Mouse (Mus musculus): Measurements from ENCODE around the gene Wdtc1. TPM values are rescaled to one million over a fixed set of nuclear protein-coding genes. Genes with fewer than 3 reads are reported as not detected.

The Wdtc1 gene
- polyA plus RNA-seq, 1 experiment from 2014 or later, result 17.4 TPM

DNA sequence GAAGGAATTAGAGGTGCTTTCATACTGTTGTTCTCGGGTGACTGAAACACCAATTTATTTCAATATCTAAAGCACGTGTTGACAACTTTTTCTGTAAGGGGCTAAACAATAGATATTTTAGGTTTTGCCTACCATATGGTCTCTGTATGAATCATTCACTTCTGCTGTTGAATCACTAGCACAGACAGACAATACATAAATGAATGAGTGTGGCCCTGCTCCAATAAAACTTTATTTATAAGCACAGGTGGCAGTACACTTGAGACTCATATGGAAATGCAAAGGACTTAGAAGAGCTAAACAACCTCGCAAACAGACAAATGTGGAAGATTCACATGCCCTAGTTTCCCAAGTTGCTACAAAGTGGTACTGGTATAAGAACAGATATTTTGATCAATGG is 33.6 kb downstream of the Wdtc1 start:
- no peak overlapping the region for H3K4me2 ChIP-seq (ENCODE audit: low read depth, severe bottlenecking)
- H3K9me3 ChIP-seq (ENCODE audit: control insufficient read depth, low read length), result no peaks in the 10 kb centered on the region
- WGBS, result 88% methylated on average over 3 of the region's 3 CpGs
- H3K4me3 ChIP-seq (ENCODE audit: low read depth, low read length), result no peak overlapping the region
- ATAC-seq (ENCODE audit: insufficient number of reproducible peaks, low FRiP score, low TSS enrichment, low read depth) (no peak), DNase-seq (ENCODE audit: low spot score) (no peak)
- no peaks in the 10 kb centered on the region for H3K36me3 ChIP-seq (ENCODE audit: control insufficient read depth, insufficient read depth, low read length)
- no peaks in the 10 kb centered on the region for H3K27me3 ChIP-seq (ENCODE audit: control insufficient read depth, insufficient read depth, low read length)
- H3K9ac ChIP-seq (ENCODE audit: low read length), result no peak overlapping the region
- no peak overlapping the region for H3K27ac ChIP-seq (replicated peaks; ENCODE audit: low read depth, low read length)
- H3K4me1 ChIP-seq (ENCODE audit: control insufficient read depth, insufficient read depth, low read length), result no peaks in the 10 kb centered on the region

DNA sequence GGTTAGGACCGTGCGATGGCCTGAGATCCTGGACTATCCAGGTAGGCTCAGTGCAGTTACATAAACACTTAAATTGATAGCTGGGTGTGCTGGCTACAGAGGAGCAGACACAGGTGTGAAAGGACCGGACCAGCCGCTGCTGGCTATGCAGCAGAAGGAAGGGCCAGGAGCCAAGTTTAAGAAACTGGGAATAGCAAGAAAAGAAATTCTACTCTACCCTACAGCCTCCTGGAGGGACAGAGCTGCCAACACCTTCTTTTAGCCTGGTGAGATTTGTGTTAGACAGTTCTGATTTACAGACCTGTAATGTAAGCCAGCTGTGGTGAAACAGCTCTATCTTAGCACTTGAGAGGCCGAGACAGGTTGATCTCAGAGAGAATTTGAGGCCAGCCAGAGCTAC is 37.3 kb downstream of the Wdtc1 start:
- H3K4me3 ChIP-seq (ENCODE audit: low read depth, low read length), result no peak overlapping the region
- no peak for DNase-seq (ENCODE audit: low spot score)
- no peaks in the 10 kb centered on the region for H3K36me3 ChIP-seq (ENCODE audit: control insufficient read depth, insufficient read depth, low read length)

DNA sequence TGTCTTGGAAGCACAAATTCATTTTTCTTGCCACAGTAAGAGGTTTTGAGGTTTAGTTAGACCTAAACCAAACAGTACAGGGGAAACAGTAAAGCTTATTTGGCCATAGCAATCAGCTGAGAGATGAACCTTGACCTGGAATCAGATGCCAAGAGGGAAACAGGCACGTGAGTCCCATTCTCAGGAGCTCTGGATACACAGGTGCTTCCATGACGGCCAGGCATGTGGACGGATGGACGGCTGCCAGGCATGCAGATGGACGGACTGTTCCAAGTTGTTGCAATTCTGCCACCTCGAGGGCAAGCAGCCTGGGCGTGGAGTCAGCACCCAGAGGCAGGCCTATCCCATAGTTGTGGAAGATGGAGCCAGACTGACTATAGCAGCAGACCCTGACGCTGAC is 38.4 kb downstream of the Wdtc1 start:
- no peak overlapping the region for H3K4me2 ChIP-seq (ENCODE audit: low read depth, severe bottlenecking)
- 76% methylated on average over 8 of the region's 8 CpGs for WGBS
- H3K36me3 ChIP-seq (ENCODE audit: control insufficient read depth, insufficient read depth, low read length), result no peaks in the 10 kb centered on the region
- no peak overlapping the region for H3K27ac ChIP-seq (replicated peaks; ENCODE audit: low read depth, low read length)
- H3K4me1 ChIP-seq (ENCODE audit: control insufficient read depth, insufficient read depth, low read length), result no peaks in the 10 kb centered on the region
- H3K9me3 ChIP-seq (ENCODE audit: control insufficient read depth, low read length), result no peaks in the 10 kb centered on the region
- H3K9ac ChIP-seq (ENCODE audit: low read length), result no peak overlapping the region
- ATAC-seq (ENCODE audit: insufficient number of reproducible peaks, low FRiP score, low TSS enrichment, low read depth), result no peak
- DNase-seq (ENCODE audit: low spot score), result no peak
- no peaks in the 10 kb centered on the region for H3K27me3 ChIP-seq (ENCODE audit: control insufficient read depth, insufficient read depth, low read length)
- H3K4me3 ChIP-seq (ENCODE audit: low read depth, low read length), result no peak overlapping the region

More for the DNA sequence above, 37.3 kb downstream of the Wdtc1 start:
- Histone ChIP-seq H3K9me3 (ENCODE audit: control insufficient read depth, low read length) (no peaks in the 10 kb centered on the region), H3K27me3 (ENCODE audit: control insufficient read depth, insufficient read depth, low read length) (no peaks in the 10 kb centered on the region), H3K4me1 (ENCODE audit: control insufficient read depth, insufficient read depth, low read length) (no peaks in the 10 kb centered on the region), H3K27ac (replicated peaks; ENCODE audit: low read depth, low read length) (no peak overlapping the region), H3K9ac (ENCODE audit: low read length) (no peak overlapping the region), H3K4me2 (ENCODE audit: low read depth, severe bottlenecking) (no peak overlapping the region)
- WGBS, result 63% methylated on average over 5 of the region's 5 CpGs
- ATAC-seq (ENCODE audit: insufficient number of reproducible peaks, low FRiP score, low TSS enrichment, low read depth), result no peak

DNA sequence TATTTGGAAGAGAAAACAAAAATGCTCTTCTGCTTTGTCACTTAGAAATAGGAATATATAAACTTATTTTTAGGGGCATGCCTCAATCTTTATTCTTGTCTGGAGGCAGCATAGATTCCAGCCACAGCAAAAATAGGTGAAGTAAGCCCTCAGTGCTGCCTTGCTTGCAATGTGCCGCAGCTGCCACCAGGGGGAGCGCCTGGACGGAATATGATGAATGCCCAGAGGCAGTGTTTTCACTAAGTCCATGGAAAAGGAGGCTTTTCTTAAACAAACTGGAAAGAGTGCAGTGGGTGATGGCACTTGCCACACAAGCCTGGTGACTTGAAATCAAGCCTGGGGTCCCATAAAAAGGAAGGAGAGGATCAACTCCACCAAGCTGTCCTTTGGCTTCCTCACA is 43.3 kb downstream of the Wdtc1 start:
- no peaks in the 10 kb centered on the region for H3K4me1 ChIP-seq (ENCODE audit: control insufficient read depth, insufficient read depth, low read length)
- H3K27ac ChIP-seq (replicated peaks; ENCODE audit: low read depth, low read length), result no peak overlapping the region
- ATAC-seq (ENCODE audit: insufficient number of reproducible peaks, low FRiP score, low TSS enrichment, low read depth), result no peak
- no peaks in the 10 kb centered on the region for H3K9me3 ChIP-seq (ENCODE audit: control insufficient read depth, low read length)
- WGBS, result 0% methylated on average over 3 of the region's 3 CpGs
- H3K36me3 ChIP-seq (ENCODE audit: control insufficient read depth, insufficient read depth, low read length), result no peaks in the 10 kb centered on the region
- no peak overlapping the region for H3K4me3 ChIP-seq (ENCODE audit: low read depth, low read length)
- peak; percentile 95 for DNase-seq (ENCODE audit: low spot score)
- no peak overlapping the region for H3K9ac ChIP-seq (ENCODE audit: low read length)
- H3K27me3 ChIP-seq (ENCODE audit: control insufficient read depth, insufficient read depth, low read length), result no peaks in the 10 kb centered on the region
- H3K4me2 ChIP-seq (ENCODE audit: low read depth, severe bottlenecking), result no peak overlapping the region

DNA sequence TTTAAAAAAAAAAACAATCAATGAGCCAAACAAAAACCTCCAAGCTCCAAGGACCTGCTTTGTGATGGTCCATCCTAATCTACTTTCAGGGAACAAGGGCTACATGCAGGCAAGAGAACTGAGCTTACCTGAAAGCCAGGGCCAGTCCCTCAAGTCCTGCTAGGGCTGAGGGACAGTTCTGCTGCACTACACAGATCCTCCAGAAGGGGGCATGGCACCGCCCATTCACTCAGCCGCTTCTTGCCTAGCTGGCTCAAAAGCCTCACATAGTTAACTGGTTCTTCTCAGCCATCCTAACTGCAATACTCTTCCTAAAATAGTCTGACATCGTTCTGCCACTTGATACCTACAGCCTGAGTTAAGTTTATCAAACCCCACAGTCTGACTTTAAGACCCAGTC is 46.0 kb downstream of the Wdtc1 start:
- no peak overlapping the region for H3K4me3 ChIP-seq (ENCODE audit: low read depth, low read length)
- 33% methylated on average over 3 of the region's 3 CpGs for WGBS

DNA sequence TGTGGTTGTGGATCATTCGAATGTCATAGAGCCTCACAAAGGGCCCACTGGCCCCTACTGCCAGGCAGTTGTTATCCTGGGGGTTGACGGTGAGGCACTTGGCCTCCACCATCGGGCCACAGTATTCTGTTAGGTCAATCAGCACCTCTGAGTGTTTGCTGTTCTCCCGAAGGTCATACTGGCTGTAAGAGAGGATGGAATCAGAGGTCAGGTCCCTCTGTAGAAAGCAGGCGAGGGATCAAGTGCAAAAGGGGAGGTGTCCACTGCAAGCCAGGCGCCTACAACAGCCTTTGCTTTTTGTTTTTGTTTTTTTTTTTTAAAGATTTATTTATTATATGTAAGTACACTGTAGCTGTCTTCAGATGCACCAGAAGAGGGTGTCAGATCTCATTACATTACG is 47.5 kb downstream of the Wdtc1 start:
- Histone ChIP-seq H3K27me3 (ENCODE audit: control insufficient read depth, insufficient read depth, low read length) (no peaks in the 10 kb centered on the region), H3K9ac (ENCODE audit: low read length) (no peak overlapping the region), H3K4me2 (ENCODE audit: low read depth, severe bottlenecking) (no peak overlapping the region), H3K27ac (replicated peaks; ENCODE audit: low read depth, low read length) (no peak overlapping the region), H3K36me3 (ENCODE audit: control insufficient read depth, insufficient read depth, low read length) (no peaks in the 10 kb centered on the region), H3K4me3 (ENCODE audit: low read depth, low read length) (no peak overlapping the region), H3K4me1 (ENCODE audit: control insufficient read depth, insufficient read depth, low read length) (no peaks in the 10 kb centered on the region), H3K9me3 (ENCODE audit: control insufficient read depth, low read length) (no peaks in the 10 kb centered on the region)
- 89% methylated on average over 7 of the region's 7 CpGs for WGBS
- ATAC-seq (ENCODE audit: insufficient number of reproducible peaks, low FRiP score, low TSS enrichment, low read depth), result no peak
- no peak for DNase-seq (ENCODE audit: low spot score)

More for the DNA sequence above, 46.0 kb downstream of the Wdtc1 start:
- H3K4me2 ChIP-seq (ENCODE audit: low read depth, severe bottlenecking), result no peak overlapping the region
- H3K36me3 ChIP-seq (ENCODE audit: control insufficient read depth, insufficient read depth, low read length), result no peaks in the 10 kb centered on the region
- ATAC-seq (ENCODE audit: insufficient number of reproducible peaks, low FRiP score, low TSS enrichment, low read depth), result no peak
- no peaks in the 10 kb centered on the region for H3K9me3 ChIP-seq (ENCODE audit: control insufficient read depth, low read length)
- no peaks in the 10 kb centered on the region for H3K27me3 ChIP-seq (ENCODE audit: control insufficient read depth, insufficient read depth, low read length)
- H3K9ac ChIP-seq (ENCODE audit: low read length), result no peak overlapping the region
- DNase-seq (ENCODE audit: low spot score), result peak; percentile 74
- H3K27ac ChIP-seq (replicated peaks; ENCODE audit: low read depth, low read length), result no peak overlapping the region
- no peaks in the 10 kb centered on the region for H3K4me1 ChIP-seq (ENCODE audit: control insufficient read depth, insufficient read depth, low read length)

DNA sequence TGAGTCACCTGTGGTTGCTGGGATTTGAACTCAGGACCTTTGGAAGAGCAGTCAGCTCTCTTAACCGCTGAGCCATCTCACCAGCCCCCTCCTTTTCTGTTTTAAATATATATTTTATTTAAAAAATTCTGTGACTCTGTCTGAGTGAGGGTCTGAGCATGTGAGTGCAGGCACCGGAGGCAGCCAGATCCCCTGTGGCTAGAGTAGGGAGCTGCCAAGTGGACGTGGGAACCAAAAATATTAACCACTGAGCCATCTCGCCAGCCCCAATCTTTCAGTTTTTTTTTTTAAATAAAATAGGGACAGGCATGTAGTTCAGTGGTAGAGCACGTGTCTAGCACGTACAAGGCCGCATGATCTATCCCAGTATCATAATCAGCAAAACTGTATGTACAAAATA is 48.5 kb downstream of the Wdtc1 start:
- 92% methylated on average over 7 of the region's 7 CpGs for WGBS
- no peak for DNase-seq (ENCODE audit: low spot score)

DNA sequence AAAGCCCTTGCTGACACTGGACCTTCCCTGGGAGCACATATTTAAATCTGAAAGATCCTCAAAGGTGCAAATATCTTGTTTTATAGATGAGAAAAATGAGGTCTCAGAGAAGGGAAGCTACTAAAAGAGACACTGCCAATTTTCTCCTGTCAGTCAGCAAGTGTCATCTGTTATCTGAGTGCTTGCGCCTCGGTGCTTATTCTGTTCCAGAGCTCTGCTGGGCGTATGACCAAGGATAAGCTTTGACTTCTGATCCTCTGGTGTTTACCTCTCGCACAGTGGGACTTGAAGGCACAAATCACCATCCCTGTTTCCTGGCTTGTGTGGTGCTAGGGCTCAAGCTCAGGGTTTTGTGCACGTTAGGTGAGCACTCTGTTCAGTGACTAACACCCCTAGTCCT is 50.6 kb downstream of the Wdtc1 start:
- Histone ChIP-seq H3K4me3 (ENCODE audit: low read depth, low read length) (no peak overlapping the region), H3K9ac (ENCODE audit: low read length) (no peak overlapping the region), H3K27ac (replicated peaks; ENCODE audit: low read depth, low read length) (no peak overlapping the region), H3K9me3 (ENCODE audit: control insufficient read depth, low read length) (no peaks in the 10 kb centered on the region), H3K4me1 (ENCODE audit: control insufficient read depth, insufficient read depth, low read length) (peaks cover 5% of the 10 kb centered on the region), H3K27me3 (ENCODE audit: control insufficient read depth, insufficient read depth, low read length) (no peaks in the 10 kb centered on the region), H3K4me2 (ENCODE audit: low read depth, severe bottlenecking) (no peak overlapping the region), H3K36me3 (ENCODE audit: control insufficient read depth, insufficient read depth, low read length) (no peaks in the 10 kb centered on the region)
- no peak for DNase-seq (ENCODE audit: low spot score)
- WGBS, result 85% methylated on average over 5 of the region's 5 CpGs
- no peak for ATAC-seq (ENCODE audit: insufficient number of reproducible peaks, low FRiP score, low TSS enrichment, low read depth)

More for the DNA sequence above, 48.5 kb downstream of the Wdtc1 start:
- no peaks in the 10 kb centered on the region for H3K9me3 ChIP-seq (ENCODE audit: control insufficient read depth, low read length)
- no peak for ATAC-seq (ENCODE audit: insufficient number of reproducible peaks, low FRiP score, low TSS enrichment, low read depth)
- no peaks in the 10 kb centered on the region for H3K27me3 ChIP-seq (ENCODE audit: control insufficient read depth, insufficient read depth, low read length)
- no peak overlapping the region for H3K4me2 ChIP-seq (ENCODE audit: low read depth, severe bottlenecking)
- no peak overlapping the region for H3K27ac ChIP-seq (replicated peaks; ENCODE audit: low read depth, low read length)
- no peaks in the 10 kb centered on the region for H3K36me3 ChIP-seq (ENCODE audit: control insufficient read depth, insufficient read depth, low read length)
- H3K4me3 ChIP-seq (ENCODE audit: low read depth, low read length), result no peak overlapping the region
- H3K9ac ChIP-seq (ENCODE audit: low read length), result no peak overlapping the region
- H3K4me1 ChIP-seq (ENCODE audit: control insufficient read depth, insufficient read depth, low read length), result no peaks in the 10 kb centered on the region

DNA sequence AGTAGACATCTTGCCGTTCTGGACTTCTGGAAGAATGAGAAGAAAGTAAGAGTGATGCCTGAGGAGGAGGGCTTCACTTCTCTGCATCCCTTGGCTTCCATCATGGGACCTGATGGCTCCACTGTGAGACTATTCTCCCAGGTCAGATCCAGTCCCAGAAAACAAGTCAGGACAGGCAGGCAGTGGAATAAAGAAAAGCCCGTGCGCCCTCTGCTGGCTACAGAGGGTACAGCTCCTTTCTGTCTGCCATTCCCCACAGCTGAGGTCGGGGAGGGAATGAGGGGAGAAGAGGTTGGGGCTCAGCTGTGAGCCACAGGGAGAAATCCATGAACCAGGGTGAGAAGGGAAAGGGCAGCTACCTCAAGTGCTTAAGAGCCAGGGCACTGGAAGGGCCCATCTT is 51.5 kb downstream of the Wdtc1 start:
- Histone ChIP-seq H3K9me3 (ENCODE audit: control insufficient read depth, low read length) (no peaks in the 10 kb centered on the region), H3K4me1 (ENCODE audit: control insufficient read depth, insufficient read depth, low read length) (peaks cover 8% of the 10 kb centered on the region), H3K27ac (replicated peaks; ENCODE audit: low read depth, low read length) (no peak overlapping the region), H3K27me3 (ENCODE audit: control insufficient read depth, insufficient read depth, low read length) (no peaks in the 10 kb centered on the region), H3K9ac (ENCODE audit: low read length) (no peak overlapping the region), H3K4me3 (ENCODE audit: low read depth, low read length) (no peak overlapping the region), H3K36me3 (ENCODE audit: control insufficient read depth, insufficient read depth, low read length) (no peaks in the 10 kb centered on the region), H3K4me2 (ENCODE audit: low read depth, severe bottlenecking) (no peak overlapping the region)
- ATAC-seq (ENCODE audit: insufficient number of reproducible peaks, low FRiP score, low TSS enrichment, low read depth), result no peak
- DNase-seq (ENCODE audit: low spot score), result peak; percentile 89
- WGBS, result 21% methylated on average over 4 of the region's 4 CpGs
